Mouse (Mus musculus): ENCODE measurements at regions not wholly inside any gene's neighbourhood (a gene's known extent, or its start where the extent isn't known, plus 50 kb on each side); places are given as distances from the start of the nearest gene placed in this dataset.

DNA sequence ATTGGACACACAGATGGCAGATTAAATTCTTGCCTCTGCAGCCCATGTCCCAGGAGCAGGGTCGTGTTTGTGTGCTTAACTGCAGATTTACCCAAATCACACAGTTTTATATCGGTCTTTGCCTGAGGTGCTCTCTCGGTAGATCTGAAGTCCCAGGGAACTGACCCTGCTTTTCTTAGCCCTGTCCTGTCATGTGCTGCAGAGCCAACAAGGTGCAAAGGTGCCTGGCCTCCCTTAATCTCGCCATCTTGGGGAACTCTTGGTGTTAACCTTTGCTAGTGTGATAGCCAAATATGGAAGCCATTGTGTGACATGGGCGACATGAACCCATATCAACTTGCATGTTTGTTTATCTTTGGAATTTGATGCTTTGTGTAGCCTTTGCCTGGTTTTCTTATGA, 107.1 kb upstream of the Lyplal1 start:
- DNase-seq = no peak

DNA sequence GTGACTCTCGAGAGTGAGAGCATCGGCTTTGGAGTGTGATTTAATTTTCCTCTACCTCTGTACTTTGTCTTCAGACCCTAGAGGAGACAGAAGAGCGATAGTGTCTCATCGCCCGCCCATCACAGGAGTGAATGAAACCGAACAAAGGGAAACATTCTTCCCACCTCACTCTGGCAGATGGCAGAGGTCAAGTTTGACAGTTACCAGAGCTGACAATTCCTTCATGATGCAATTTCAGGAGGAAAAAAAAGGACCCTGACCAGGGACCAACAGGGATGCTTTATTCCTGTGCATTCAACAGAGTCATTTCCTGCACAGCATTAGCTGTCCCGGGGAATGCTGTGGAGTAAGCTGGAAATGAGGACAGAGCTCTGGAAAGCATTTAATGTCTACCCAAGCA, 106.3 kb upstream of the Lyplal1 start:
- no peak for DNase-seq

DNA sequence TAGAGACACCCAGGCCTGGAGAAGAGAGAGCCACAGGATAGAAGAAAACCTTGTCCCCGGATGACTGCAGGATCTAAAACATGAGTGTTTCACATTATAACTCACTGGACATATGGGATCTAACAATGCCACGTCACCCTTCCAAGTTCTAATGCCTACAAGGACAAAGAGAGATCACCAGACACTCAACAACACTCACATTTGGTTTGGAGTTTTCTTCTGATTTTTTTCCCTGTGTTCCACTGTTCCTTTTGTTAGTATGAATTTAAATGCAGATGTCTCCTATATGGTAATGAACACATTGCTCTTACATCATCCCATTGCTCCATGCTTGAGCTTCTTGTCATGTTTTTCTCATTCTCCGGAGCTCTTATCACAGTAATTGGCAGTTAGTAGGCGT, 101.9 kb upstream of the Lyplal1 start:
- DNase-seq = no peak

DNA sequence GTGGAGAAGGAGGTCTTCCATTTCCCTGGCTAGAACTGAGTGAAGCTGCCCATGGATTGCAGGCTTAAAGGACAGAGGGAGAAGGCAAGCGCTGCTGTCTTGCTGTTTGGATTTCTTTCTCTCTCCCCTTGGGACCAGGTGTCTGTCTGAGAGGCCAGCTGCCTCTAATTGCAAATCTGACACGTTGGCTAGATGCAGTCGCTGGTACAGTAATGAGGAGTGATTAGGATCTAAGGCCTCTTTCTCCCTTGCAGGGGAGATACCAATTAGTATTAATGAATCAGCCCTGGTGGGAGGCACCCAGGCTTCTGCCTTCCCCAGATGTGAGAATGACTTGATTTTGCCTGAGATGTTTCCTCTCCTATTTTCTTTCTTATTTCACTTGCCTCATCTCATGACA, 100.1 kb upstream of the Lyplal1 start:
- no peak for DNase-seq

DNA sequence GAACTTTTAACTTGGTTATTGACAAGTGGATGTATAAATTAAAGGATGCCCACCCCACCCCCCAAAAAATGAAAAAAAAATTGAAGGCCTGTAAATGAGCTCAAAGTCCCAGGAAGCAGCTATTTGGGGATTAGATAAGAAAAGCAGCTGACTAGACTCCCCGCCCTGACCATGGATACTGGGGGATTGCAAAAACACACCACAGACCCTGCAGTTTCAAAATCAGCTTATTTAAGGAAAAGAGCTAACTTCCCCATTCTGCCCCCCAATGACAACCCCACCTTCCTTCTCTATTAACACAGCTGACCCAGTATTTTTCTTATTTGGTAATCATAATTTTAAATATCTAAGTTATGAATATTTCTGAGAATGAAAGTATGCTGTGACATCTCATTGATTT, 87.0 kb upstream of the Lyplal1 start:
- no peak for DNase-seq

DNA sequence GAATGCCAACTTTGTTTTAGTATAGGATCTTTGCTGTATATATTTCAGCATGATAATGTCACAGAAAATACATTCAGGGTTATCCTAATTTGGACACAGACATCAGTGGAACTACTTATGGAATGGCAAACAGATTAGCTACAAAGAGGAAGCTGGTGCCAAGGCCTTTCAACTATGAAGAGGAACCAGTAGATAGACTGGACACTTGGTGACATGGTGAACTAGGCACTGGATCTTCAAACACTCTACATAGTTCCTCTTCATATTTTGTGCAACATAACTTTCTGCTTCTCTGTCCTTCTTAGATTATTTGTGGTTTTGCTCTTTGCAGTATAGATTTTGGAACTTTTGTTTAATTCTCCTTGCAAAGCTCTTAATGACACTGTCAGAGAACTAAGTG, 85.4 kb upstream of the Lyplal1 start:
- no peak for DNase-seq

DNA sequence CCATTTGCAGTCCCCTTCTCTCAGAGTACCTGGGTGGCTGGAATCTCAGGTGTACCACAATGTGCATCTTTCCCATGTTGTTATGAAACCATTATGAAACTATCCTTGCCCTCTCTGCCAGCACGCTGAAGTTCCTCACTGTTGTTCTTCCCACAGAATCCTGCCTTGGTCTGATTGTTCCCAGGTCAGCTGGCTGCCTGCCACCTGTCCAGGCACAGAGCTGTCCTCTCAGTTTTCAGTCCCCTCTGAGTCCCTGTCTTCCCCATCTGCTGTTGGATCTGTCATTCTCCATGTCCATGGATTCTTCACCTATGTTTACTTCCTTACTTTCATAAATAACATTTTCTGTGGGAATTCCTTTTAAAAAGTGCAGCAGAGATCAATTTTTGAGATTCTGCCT, 81.3 kb upstream of the Lyplal1 start:
- no peak for DNase-seq

DNA sequence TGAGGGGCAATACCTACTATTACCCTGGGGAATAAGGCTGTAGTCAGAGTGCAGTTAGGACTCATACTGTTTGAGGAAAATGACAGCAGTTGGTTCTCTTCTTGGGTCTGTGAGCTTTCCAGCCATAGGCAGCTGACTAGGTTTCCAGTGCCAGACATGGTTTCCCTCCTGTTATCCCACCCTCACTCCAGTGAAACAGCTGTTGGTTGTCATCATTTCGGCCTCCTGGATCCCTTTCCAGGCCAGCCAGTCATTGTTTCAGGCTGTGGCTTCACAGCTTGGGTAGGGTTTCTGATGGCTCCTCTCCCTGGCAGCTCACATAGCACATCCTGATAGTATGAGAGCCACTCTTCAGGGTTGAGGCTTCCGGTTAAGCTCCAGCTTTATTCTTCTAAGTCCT, 79.9 kb upstream of the Lyplal1 start:
- no peak for DNase-seq

- peak; percentile 14 for DNase-seq
These were observed 72.3 kb upstream of the Lyplal1 start for GRCm38 (mm10) chr1:186189390-186189789.

GRCm38 (mm10) chr1:186187372-186187771, 70.3 kb upstream of the Lyplal1 start:
- DNase-seq = no peak

DNA sequence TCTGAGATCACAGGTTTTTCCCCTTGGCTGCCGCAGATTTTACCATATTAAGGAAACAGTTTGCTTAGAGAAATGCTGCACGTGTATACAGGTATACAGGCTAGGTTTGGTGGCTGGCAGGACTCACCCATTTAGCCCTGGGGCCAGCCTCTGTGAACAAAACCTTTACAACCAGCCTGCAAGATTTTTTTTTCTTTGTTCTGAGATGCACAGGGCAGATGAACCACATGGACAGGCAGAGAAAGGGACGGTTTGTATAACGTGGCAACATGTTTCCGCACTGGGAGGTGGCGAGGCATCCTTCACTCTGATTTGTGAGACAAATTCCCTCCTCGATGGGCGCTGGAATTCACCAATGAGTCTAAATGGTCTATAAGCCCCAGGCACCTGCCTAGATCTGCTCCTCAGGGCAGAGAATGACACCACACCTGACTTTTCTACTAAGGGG, 66.1 kb upstream of the Lyplal1 start:
- DNase-seq = no peak

DNA sequence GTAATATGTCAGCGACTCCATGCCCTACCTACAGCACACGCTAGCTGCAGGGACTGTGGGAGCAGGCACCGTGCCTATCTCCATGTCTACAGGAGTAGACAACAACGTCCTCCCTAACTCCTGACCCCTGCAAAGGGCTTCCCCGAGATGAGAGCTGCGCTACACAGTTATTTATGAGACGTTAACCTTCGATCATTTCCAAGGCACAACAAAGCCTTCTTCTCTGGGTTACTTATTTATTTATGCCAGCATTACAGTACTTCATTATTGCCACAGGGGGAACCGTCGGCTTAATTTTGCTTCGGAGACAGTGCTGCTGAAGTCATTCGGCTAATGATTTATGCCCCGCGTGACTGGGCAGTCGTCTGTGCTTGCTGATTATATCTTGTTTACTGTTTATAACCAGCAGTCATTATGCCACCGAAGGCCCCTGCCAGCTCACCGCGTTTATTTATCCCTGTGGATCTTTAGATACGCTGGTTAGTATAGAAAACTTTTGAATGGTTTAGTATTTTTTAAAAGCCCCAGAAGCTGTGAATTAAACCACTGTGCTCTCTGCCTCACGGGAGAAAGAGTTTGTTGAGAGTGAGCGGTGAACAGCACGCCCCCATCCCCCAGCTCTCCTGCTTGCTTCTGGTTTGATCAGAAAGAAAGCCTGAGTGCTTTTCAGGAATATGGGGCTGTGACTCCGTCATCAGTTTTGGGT, 65.5 kb upstream of the Lyplal1 start:
- DNase-seq = peak; percentile 93

- no peak for DNase-seq
These were observed 59.9 kb upstream of the Lyplal1 start for GRCm38 (mm10) chr1:186177019-186177418.

DNA sequence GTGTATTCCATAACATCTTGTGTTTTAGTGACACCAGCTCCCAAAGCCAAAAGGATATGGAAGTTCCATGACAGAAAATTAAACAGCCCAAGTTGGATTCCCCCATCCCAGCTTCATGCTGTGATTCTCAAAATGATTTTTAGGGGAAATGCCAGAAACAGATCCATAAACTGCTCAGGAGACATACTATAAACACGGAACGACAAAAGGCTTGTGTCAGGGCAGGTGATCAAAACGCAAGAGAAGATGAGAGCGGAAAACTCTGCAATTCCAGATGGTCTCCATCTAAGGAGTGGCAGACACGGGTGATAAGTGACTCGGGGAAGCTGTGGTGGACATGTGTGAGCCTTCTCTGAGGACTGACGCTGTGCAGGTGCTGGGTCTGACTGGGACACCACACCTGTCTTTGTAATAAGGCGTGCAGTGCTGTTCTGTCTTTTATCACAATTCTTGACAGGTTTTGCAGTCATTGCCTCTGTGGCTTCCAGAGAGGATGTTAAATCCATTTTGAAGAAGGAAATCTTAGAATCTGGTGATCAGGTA, 56.4 kb upstream of the Lyplal1 start:
- DNase-seq = no peak

DNA sequence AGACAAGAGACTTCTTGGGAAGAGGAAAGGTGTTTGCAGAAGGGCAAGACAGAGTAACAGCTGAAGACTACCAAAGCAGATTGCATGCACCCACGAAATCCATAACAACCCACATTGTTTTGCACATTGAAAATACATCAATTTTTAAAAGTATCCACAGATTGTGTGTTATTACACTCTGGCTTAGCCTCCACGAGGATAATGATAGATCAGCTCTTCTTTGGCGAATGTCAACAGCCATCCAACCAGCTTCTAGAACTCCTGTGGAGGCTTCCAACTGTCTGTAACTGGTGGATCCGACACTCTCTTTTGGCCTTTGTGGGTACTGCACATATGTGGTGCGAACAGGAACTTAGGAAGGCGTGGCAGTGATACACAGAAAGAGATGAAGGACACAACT, 54.6 kb upstream of the Lyplal1 start:
- DNase-seq = no peak

Measured in kidney, adult 9 months (tissue).